Mouse (Mus musculus) brown adipose tissue, adult 24 weeks (tissue): Measurements from ENCODE around the gene Siglec1. TPM values are rescaled to one million over a fixed set of nuclear protein-coding genes. Genes with fewer than 3 reads are reported as not detected.

Experiments used
- H3K27ac ChIP-seq: fragments of 200-500 bp; replicated peaks from 2 replicates; pipeline ENCODE4 v1.5.1; 2012; ENCODE audit warnings: low read depth, mild to moderate bottlenecking, low read length
- H3K4me1 ChIP-seq: fragments of 200-500 bp; 2 replicates; pipeline ENCODE4 v1.6.1; 2012; ENCODE audit warnings: low read length, mixed read lengths; ENCODE audit not compliant: control insufficient read depth, insufficient read depth, insufficient read length
- H3K4me3 ChIP-seq: fragments of 200-500 bp; 2 replicates; pipeline ENCODE4 v1.5.1; 2012; ENCODE audit warnings: low read depth, mild to moderate bottlenecking, low read length, moderate library complexity; ENCODE audit not compliant: insufficient read depth
- polyA plus RNA-seq: library from polyadenylated mRNA; stranded (reverse); fragments of >200 nt; gene quantifications from 2 replicates; pipeline ENCODE4 v1.2.4, GENCODE M21; 2012; ENCODE audit not compliant: missing spikeins, insufficient read depth, insufficient read length

The Siglec1 gene
- polyA plus RNA-seq, 1 experiment: 1.2 TPM

- 0 out of 2 replicates have a peak, but pooled peaks cover 5% of the 10 kb centered on the region for H3K4me1 ChIP-seq
- H3K4me3 ChIP-seq: no peak overlapping the region
- no peak overlapping the region for H3K27ac ChIP-seq
Measured at GRCm38 (mm10) chr2:131080507-131080906, 6.1 kb downstream of the Siglec1 start.

DNA sequence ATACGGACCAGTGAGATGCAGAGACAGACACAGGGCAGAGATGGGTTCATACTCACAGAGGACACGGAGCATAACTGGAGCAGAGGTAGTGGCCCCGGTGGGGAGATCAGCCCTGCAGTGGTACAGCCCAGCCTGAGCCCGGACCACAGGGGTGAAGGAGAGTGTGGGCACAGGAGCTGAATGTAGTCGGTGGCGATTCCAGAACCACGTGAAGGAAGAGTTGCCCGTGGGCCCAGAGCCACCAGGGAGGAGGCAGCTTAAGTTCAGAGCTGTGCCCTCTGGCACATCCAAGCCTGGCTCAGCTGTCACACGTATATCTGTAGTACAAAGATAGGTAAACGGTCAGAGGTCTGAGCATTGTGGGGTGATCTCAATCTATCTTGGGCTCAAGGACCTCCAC lies 14.0 kb downstream of the Siglec1 start:
- Histone ChIP-seq H3K27ac (no peak overlapping the region), H3K4me1 (0 out of 2 replicates have a peak, but pooled peaks cover 5% of the 10 kb centered on the region), H3K4me3 (no peak overlapping the region)

- Histone ChIP-seq H3K27ac (no peak overlapping the region), H3K4me1 (no peaks in the 10 kb centered on the region), H3K4me3 (no peak overlapping the region)
Measured at GRCm38 (mm10) chr2:131067481-131067880, 19.1 kb downstream of the Siglec1 start.

- Histone ChIP-seq H3K4me1 (no peaks in the 10 kb centered on the region), H3K4me3 (no peak overlapping the region), H3K27ac (no peak overlapping the region)
Measured at GRCm38 (mm10) chr2:131066342-131066741, 20.2 kb downstream of the Siglec1 start.

GRCm38 (mm10) chr2:131063404-131063864 lies 23.1 kb downstream of the Siglec1 start, which contains the start of gene Adam33:
Adam33 (minus strand) TSS chr2:131063814.
- H3K4me3 ChIP-seq: peak within 1 kb of the TSS; percentile 36
- no peak within 1 kb of the TSS for H3K27ac ChIP-seq

DNA sequence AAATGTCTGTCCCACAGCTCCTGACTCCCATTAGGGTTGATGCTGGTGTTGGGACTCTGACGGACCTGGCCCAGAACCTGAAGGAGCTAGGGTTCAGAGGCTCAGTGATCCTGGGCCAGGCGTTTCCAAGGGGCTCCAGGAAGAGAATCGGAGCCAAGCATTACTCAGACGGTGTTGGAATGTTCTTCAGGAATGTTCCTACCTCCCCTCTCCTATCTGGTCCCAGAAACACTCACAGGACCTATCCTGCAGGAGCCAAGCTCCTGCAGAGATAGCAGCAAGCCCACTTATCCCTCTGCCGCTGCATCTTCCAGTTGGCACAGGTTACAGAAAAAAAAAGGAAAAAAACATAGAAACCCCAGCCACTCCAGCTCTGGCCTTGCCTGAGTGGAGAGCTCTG lies 25.0 kb downstream of the Siglec1 start:
- Histone ChIP-seq H3K4me3 (no peak overlapping the region), H3K27ac (no peak overlapping the region), H3K4me1 (peaks cover 9% of the 10 kb centered on the region; the same call in 1 of the 2 replicates)

More at GRCm38 (mm10) chr2:131063404-131063864, 23.1 kb downstream of the Siglec1 start, which contains the start of gene Adam33:
- peaks cover 9% of the 10 kb centered on the region; the same call in 1 of the 2 replicates for H3K4me1 ChIP-seq

DNA sequence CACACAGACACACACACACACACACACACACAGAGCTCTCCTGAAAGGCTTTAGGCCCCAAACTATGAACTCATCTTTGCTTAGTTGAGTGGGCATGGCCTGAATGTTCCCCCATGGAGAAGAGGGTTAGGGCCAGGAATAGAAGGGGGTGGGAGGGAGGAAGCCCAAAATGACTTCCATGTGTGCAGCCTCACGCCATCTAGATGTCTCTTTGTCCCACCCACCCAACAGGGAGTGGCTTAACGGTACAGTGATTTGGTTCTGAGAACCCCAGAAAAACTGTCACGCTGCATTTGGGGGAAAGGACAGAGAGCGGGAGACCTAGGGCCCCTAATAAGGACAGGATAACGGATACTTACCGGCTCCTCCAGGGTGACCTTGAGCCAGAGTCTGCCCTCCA lies 25.8 kb downstream of the Siglec1 start:
- no peak overlapping the region for H3K4me3 ChIP-seq
- H3K27ac ChIP-seq: no peak overlapping the region; the same call in 1 of the 2 replicates
- peaks cover 9% of the 10 kb centered on the region; the same call in 1 of the 2 replicates for H3K4me1 ChIP-seq

DNA sequence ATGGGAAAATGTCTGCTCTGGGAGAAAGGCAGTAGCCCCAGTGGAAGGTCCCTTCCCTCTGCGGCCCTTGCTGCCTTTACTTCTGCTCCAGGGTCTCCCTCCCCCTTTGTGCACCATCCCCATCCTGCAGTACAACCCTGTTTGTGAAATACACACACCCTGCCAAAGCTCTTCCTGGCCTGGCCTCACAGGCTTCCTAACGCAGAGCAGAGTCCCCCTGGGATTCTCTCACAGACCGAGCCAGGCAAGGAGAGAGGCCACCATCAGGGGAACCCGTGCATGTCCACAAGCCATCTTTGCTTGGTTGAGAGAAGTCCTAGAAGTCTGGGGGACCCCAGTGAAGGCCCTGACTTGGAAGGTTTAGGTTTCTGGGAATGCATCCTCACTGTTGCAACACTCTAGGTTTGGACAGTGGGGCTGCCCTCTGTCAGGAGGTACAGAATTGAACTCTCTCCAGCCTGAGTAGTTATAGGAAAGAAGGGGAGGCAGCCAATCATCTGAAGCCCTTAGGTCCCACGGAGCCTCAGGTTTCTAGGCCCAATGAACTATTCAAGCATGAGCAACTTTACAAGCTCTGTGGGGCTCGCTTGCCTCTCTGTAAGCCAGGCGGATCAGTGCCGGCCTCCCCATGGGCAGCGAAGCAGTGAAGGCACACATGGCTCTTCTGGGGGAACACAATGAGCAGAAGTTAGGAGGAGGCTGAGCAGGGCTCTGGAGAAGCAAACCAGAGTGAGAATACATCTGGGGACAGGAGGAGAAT lies 26.6 kb downstream of the Siglec1 start:
- Histone ChIP-seq H3K4me3 (no peak overlapping the region), H3K4me1 (peaks cover 9% of the 10 kb centered on the region; the same call in 1 of the 2 replicates), H3K27ac (no peak overlapping the region; the same call in 1 of the 2 replicates)

GRCm38 (mm10) chr2:131059377-131059776 lies 27.2 kb downstream of the Siglec1 start:
- Histone ChIP-seq H3K27ac (no peak overlapping the region; the same call in 1 of the 2 replicates), H3K4me3 (no peak overlapping the region), H3K4me1 (peaks cover 9% of the 10 kb centered on the region; the same call in 1 of the 2 replicates)

- Histone ChIP-seq H3K4me3 (no peak overlapping the region), H3K4me1 (peaks cover 9% of the 10 kb centered on the region), H3K27ac (no peak overlapping the region)
Measured at GRCm38 (mm10) chr2:131058672-131059071, 27.9 kb downstream of the Siglec1 start.

- peaks cover 9% of the 10 kb centered on the region for H3K4me1 ChIP-seq
- no peak overlapping the region for H3K4me3 ChIP-seq
- H3K27ac ChIP-seq: no peak overlapping the region
Measured at GRCm38 (mm10) chr2:131056191-131056590, 30.4 kb downstream of the Siglec1 start.

DNA sequence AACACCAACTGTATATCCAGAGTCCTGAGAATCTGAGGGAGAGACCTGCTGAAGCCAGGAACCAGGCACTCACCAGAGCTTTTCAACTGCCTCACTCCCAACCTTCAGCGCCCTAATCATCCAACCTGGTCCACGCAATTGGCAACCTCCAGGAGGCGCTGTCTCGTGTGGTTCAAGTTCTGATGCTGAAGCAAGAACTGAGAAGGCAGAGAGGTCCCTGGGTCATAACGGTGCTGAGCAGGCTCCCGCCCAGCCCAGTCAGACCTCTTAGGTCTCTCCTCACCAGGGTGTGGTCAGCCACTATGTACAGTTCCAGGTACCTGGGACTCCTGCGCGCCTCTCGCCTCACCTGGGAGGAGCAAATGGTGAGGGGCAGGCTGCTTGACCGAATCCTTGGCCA lies 30.9 kb downstream of the Siglec1 start:
- Histone ChIP-seq H3K4me3 (no peak overlapping the region), H3K4me1 (peaks cover 9% of the 10 kb centered on the region), H3K27ac (no peak overlapping the region)

DNA sequence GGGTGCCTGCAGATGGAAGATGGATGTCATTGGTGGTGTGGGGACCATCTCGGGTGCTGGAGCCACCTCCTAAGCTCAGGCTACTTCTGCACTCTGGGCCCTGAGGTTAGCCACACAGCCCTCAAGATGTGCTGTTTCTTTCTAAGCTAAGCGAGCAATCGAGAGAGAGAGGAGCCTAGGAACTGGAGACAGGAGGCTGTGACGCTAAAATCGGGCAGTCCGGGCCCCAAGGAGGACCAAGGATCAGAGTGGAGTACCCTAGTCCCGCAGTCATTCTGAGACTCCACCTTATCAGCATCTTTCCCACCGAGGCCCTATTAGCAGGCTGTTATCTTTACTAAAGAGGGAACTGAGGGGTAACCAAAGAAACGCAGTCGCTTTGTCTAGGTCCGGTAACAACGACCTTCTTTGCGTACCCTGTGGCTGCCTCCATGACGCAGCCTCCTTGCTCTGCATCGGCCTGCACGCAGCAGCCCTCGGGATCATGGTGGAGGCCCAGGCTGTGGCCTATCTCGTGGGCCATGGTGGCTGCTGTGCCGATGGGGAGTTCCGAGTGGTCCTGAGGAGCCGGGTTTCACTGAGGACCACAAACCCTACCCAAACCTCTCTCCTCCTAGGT lies 31.8 kb downstream of the Siglec1 start:
- no peak overlapping the region for H3K27ac ChIP-seq
- 0 out of 2 replicates have a peak overlapping the region, but pooled peaks have one; percentile 10 for H3K4me3 ChIP-seq
- H3K4me1 ChIP-seq: peaks cover 5% of the 10 kb centered on the region

DNA sequence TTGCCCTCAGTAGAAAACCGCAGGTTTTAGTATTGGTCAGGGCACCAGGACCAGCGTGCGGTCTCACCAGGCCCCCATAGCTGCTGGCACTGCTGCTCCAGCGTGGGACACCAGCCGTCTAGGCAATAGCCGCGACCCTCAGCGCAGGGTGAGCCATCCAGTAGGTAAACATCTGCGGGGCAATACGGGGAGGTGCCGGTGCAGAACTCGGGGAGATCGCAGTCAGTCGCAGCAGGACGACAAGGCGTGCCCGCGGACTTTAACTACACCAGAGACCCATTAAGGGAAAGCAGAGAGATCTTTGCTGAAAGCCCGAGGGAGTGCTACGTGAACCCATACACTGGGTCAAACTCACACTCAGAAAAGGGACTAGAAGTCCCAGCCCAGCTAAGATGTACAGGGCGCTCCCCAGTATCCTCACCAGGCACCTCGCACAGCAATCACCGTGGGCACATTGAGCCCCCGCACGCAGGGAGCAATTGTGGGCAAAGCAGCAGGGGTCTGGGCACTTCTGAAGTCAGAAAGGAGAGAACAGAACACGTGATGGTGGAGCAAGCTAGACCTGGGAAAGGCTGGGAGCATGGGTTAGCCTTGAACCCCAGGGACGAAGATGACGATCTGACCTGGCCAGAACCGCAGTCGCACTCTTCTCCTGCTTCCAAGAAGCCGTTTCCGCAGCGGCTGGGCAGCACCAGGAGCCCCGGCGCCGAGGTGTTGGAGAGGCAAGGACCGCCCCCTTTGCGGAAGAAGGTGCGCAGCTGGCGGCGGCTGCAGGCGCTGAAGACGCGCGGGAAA lies 32.5 kb downstream of the Siglec1 start:
- peaks cover 3% of the 10 kb centered on the region for H3K4me1 ChIP-seq
- H3K4me3 ChIP-seq: peak overlapping the region; percentile 10
- no peak overlapping the region for H3K27ac ChIP-seq
